Mouse (Mus musculus): Measurements from ENCODE around the gene Atp5k. TPM values are rescaled to one million over a fixed set of nuclear protein-coding genes. Genes with fewer than 3 reads are reported as not detected.

Gene Atp5k
- 35.6 and 40.5 TPM in 2 replicates for polyA plus RNA-seq (2012; ENCODE audit: low replicate concordance)

GRCm38 (mm10) chr5:108433804-108434587, at the start of gene Atp5k:
TSS of gene Atp5k (minus strand) at chr5:108434448.

DNA sequence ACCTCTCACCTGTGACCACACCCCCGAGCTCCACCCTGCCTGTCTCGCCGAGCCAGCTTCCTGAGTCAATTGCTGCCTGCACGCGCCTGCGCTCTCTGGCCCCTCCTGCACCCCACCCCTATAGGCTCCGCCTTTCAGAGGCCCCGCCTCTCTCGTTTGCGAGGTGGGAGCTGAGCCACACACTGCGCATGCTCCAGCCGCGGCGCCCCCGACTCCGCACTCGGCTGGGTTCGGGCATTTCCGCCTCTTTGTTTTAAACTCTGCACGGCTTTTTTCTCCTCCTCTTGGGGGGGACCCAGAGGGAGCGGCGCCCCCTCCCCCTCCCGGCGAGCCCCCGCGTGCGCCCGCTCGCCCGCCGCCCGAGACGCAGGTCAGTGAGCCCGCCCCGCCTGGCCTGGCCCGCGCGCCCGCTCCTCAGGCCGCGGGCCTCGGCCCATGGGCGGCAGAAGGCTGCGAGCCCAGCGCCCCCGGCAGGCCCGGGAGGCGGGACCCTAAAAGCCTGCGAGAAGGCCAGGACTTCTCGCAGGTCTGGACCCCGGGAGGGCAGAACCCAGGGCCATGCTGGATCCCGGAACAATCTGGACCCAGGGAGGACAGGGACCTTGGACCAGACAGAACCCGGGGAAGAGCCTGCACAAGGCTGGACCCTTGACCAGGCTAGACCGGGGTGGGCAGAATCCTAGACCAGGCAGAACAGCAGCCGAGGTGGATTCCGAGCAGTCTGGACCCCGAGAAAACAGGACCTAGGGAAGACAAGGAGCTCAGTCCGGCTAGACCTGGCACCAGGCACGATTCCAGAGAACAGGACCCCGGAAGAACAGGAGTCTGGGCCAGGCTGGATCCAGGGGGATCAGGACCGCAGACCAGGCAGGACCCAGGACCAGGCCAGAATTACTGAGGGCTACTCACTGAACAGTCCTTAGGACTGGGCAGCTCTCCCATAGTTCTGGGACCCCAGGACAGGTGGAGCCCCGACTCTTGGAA, 27.1 kb upstream of the Atp5k start, which contains the start of gene Pcgf3:
TSS of gene Pcgf3 (plus strand) at position 151 of the 984 bp plus-strand sequence.

DNA sequence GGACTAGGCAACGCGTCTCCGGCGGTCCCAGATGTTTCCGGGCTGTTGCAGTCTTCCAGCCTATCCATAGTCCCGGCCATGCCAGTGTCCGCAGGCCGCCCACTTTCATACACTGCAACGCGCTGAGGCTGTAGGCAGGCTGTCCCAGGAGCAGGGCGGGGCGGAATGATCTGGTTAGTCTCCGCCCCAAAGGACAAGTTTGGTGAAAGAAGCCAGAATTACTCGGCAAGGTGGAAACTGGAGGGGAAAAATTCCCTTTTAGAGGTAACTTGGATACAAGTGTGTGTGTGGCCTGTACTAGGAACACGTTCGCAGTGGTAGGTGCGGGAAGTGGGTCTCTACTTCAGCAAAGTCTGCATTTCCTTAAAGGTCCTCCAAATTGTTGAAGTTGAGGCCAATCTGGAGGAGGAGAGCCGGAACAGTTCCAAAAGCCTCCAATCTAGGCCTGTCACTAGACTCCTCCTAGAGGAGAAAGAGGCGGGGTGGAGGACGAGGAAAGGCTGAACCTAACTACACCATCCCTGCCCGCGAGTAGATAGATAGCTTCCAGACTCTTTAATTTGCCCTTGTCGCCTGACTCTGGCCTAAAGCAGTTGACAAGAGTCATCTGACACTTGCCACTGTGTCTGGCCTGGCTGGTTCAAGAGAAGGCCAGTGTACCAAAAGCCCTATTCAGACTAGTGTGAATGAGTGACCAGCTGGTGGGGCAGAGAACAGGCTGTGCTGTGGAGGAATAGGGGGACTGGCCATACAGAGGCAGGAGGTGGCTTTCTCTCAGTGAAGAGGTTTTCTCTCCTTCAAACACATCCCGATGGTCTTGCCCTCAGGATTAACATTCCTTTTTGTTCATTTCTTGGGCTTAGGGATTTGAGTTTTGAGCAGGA, 14.8 kb upstream of the Atp5k start, which contains the start of gene Mfsd7a:
TSS of gene Mfsd7a (minus strand) at position 107 of the 884 bp plus-strand sequence.

GRCm38 (mm10) chr5:108388201-108388600, 46.0 kb downstream of the Atp5k start, which contains the start of gene Pde6b:
TSS of gene Pde6b (plus strand) at chr5:108388391.

Other genes with a start within 250 kb of the Atp5k start
- 12.1 and 58.0 TPM in 2 replicates for gene Dr1, start 165.6 kb downstream of the Atp5k start, polyA plus RNA-seq (2012; ENCODE audit: low replicate concordance)
- 0.15 and 2.2 TPM in 2 replicates for gene Pigg, start 121.8 kb downstream of the Atp5k start, polyA plus RNA-seq (2012; ENCODE audit: low replicate concordance)
- gene Gm42517, start 66.5 kb downstream of the Atp5k start, polyA plus RNA-seq (2012; ENCODE audit: low replicate concordance): 0.43 and 0.73 TPM in 2 replicates
- gene Pde6b, start 46.1 kb downstream of the Atp5k start, polyA plus RNA-seq (2012; ENCODE audit: low replicate concordance): not detected in 2 replicates
- gene Mfsd7a, start 14.4 kb upstream of the Atp5k start, polyA plus RNA-seq (2012; ENCODE audit: low replicate concordance): 0.07 and 0.25 TPM in 2 replicates
- gene Pcgf3, start 26.8 kb upstream of the Atp5k start, polyA plus RNA-seq (2012; ENCODE audit: low replicate concordance): 23.1 and 27.5 TPM in 2 replicates
- 0.15 and 0.20 TPM in 2 replicates for gene Cplx1, start 115.6 kb upstream of the Atp5k start, polyA plus RNA-seq (2012; ENCODE audit: low replicate concordance)
- gene Gak, start 195.3 kb upstream of the Atp5k start, polyA plus RNA-seq (2012; ENCODE audit: low replicate concordance): 50.0 and 158 TPM in 2 replicates
- 1.1 and 4.1 TPM in 2 replicates for gene Tmem175, start 195.3 kb upstream of the Atp5k start, polyA plus RNA-seq (2012; ENCODE audit: low replicate concordance)
- 6.7 and 7.3 TPM in 2 replicates for gene Idua, start 225.9 kb upstream of the Atp5k start, polyA plus RNA-seq (2012; ENCODE audit: low replicate concordance)
- gene Dgkq, start 235.2 kb upstream of the Atp5k start, polyA plus RNA-seq (2012; ENCODE audit: low replicate concordance): 3.6 and 6.2 TPM in 2 replicates
- gene Slc26a1, start 241.1 kb upstream of the Atp5k start, polyA plus RNA-seq (2012; ENCODE audit: low replicate concordance): 3.1 and 6.6 TPM in 2 replicates

Data from leukemia stem cell, adult 10-12 weeks (primary cell).